Mouse (Mus musculus) yolk sac, embryonic 10.5 days (tissue): ENCODE results near the gene Tac4.
A peak's percentile ranks its signal among the peaks of the same experiment; 100 is the strongest.

Experiments
- DNase-seq: peaks from one replicate; pipeline ENCODE4 v3.0.0-alpha.2; 2017; ENCODE audit warnings: low spot score

The Tac4 gene

DNA sequence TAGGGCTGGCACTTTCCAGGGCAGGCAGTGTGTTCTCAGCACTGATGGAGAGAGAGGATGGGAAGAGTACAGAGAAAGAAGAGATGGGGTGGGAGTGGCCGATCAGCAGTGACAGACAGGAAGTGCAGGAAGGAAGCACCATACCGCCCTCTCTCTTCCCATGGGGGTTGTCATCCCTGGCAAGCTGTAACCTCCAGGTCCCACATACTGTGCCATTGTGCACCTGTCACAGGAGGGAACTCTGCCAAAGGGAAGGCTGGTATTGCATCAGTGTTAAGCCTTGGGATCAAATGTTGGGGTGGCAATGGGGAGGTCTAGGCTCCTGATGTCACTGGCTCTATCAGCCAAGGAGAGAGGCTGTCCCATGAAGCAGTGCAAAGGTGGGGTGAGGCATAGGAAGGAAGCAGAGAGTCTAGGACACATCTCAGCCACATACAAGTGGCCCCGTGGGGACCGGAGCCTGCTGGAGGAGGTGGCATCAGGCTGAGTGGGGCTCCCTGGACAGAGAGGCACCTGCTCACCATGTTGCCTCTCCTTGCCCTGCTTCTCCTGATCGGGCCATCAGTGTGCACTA is at the start of gene Tac4:
Gene Tac4 (plus strand): TSS at position 352 of the 574 bp plus-strand sequence.
- no peak for DNase-seq

DNA sequence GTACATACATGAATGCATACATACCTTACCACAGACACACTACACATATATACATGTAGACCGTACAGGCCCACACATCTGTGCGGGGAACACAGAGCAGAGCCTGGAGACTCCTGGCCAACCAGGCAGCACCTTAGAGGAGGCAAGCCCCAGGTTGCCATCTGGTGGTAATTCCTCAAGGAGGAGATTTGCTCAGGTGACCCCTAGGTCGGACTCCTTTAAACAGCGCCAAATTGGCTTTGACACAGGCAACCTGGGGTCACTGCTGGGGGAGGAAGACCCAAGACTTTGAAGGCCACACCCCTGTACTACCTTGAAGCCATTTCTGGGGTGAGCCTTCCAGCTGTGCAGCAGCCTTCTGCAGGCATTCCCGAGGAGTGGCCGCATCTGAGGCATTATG is 47.7 kb upstream of the Tac4 start:
- DNase-seq: no peak

DNA sequence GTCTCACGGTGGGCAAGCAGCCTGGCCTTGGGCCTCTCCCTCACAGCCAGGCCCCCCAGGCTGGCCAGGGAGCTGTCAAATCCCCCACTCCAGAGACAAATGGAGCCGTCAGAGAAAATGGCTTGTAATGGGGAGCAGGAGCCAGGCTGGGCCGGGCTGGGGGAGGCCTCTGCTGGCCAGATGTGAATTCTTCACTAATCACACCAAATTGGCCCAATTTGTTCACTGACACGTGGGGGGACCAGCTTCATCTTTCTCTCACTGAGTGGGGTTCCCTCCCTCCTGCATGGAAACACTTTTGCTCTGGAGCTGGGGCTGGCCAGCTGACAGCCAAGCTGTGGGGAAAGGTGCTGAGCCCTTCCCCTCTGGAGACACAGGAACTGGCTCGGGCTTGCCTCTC is 47.0 kb upstream of the Tac4 start:
- DNase-seq: no peak

DNA sequence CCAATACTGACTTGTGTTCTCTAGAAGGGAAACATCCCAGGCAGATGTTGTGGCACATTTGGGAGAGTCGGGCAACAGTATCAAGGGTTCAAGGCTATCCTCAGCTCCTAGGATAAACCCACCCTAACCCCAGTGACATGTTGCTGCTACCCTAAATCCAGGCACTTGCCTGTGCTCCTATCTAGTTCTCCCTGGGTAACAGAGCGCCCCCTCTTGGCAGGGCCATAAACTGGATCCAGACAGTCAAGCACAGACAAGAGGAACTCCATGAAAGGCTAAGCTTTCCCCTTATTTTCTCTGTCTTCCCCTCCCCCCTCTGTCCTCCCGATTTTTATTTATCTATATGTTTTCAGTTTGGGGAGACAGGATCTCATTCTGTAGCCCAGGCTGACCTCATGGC is 45.1 kb upstream of the Tac4 start:
- DNase-seq: no peak

DNA sequence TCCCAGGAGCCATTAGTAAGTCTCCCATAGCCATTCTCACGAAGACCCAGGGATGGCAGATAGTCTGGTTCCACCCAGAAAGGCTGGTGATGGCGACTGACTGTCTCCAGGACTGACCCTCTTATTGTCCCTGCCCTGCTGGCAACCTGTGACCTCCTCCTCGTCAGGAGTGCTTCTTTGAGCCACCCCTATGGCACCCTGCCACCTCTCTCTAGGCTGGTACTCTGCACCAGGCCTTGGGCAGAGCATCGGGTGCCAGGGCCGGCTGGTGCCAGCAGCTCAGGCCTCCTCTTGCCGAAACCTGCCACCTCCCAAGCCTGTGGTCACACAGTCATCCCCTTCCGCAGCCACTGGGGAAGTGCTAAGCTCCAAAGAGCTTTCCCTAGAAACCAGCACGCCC is 42.2 kb upstream of the Tac4 start:
- DNase-seq: no peak

DNA sequence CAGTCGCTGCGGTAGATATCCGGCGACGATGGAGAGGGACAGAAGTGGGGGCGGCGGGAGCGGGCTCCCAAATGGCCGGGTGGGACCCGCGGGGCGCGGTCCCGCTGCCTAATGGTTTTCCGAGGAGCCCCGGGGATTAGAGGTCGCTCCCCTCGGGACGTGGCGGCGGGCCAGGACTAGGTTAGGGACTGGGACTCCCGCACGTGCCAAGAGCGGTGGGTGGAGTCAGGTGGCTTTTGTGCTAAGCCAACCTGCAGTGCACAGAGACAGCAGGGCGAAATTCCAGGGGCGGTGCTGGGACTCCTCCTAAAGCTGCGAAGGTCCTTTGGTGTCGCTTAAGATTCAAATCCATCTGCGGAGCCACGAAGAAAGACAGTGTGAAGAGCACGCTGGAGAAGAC is 37.9 kb upstream of the Tac4 start:
- no peak for DNase-seq

DNA sequence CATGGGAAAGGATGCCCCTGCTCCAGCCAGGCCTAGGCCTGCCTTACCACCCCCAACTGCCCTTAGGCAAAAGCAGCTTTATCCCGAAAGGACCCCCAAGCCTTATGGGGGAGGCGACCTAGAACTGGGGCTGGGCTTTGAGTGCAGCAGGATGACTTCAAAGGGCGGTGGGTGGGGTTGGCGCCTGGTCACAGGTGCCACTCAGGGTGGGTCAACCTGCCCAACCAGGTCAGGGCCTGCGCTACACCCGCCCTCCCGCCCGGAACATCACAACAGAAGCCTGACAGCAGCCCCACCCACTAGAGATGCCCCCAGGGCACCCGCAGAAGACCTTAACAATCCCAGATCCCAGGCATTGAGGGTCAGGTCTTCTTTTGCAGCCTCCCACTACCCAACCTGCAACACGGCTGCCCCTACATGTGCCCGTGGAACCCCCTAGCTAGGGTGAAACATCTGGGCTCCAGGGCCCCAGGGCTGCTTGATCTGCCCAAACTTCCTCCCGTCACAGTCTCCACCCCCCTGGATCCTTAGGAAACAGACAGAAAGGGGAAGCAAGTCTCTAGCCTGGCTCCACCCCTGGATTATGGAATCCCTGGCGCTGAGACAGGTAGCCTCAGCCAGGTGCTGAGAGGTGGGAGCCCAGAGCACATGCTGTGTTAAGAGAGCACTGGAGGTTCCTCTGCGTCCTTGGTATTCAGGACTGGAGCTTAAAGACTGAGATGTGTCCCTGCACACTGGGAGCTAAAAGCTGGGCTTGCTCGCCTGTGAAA is 37.0 kb upstream of the Tac4 start:
- no peak for DNase-seq

DNA sequence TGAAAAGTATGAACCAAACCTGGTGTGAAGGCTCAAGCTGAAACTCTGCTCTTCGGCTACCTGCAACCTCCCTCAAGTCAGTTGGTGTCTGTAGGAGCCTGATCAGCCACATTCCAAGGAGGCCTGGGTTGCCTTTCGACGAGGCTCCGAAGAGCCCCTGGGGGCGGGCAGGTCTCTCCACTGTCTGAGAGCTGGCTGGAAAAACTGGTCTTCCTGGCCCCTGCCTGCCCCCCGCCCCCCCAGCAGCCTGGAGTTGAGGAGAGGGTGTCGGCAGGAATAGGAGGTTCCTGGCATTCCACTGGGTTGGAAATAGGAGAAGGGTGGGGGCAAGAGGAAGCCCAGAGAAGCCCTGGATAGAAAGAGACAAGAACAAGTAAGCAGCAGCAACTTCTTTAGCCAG is 35.9 kb upstream of the Tac4 start:
- DNase-seq: peak; percentile 60

DNA sequence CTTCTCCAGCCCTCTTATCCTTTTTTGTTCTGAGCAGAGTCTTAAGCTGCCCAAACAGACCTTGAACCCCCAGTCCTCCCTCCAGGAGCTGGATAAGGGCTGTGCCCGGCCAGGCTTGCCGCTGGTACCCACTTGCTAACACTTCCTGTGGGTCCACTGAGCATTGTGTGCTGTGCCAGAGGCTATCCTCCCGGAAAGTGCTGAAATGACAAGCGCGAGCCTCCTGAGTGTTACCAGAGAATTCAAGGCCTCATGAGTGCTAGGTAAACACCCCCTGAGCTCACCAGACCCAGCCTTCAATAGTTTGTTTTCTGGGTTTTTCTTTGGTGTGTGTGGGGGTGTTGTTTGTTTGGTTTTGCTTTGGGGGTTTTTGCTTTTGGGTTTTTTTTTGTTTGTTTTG is 33.9 kb upstream of the Tac4 start:
- no peak for DNase-seq

DNA sequence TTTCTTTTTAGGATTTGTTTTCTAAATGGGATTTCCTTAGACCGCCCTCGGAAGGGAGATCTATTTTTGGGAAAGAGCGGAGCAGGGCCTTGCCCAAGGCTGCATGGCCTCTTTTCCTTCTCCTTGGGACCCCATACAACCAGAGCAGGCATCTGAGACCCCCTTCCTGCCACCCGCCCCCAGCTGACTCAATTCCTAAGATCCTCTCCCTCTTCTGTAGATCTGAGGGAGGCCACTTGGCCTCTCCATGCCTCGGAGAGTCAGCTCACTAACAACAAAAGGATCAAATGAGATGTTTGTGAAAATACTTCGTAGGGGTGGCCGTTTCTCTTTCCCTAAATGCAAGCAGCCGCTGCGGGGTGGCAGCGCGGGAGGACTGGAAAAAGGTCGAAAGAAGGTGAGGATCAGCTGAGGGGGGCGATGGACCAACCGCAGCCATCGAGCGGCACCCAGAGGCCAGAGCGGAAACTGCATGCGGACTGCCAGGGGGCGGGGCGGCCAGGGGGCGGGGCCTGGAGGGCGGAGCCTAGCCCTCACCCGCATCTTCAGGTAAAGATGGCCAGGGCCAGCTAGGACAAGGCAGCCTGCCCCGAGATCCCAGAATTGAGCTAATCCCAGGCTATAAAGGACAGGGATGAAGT is 29.5 kb upstream of the Tac4 start:
- peak; percentile 71 for DNase-seq

DNA sequence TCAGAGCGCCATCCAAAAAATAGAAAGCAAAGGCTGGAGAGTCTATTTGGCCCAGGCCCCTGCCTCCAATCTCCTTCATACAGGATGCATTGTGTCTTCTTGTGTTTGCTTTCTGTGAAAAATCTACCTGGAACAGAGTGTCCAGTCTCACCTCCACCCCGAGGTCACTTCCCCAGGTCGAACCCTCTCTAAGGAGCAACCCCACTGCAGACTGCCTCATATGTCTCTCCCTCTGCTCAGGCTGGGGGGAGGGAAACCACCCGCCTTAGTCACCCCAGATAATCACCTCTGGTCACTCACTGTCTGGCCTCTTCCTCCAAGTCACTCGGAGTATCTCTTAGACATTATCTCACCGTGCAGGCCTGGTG is 29.0 kb upstream of the Tac4 start:
- no peak for DNase-seq

DNA sequence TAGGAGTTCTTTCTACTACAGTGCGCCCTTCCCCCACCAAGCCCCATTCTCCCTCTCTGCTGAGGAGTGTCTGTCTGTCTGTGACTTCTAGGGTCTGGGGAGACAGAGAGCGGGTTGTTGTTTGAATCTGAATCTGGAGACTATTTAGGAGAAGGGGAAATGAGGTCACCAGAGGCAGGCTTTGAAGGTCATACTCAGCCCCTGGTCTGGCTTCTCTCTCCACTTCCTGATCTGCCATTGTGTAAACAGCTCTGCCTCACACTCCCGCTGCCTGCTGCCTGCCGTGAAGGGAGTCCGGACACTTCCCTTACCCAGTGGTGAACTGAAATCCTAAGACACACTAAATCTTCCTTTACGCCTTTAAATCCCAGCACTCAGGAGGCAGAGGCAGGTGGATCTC is 22.9 kb upstream of the Tac4 start:
- DNase-seq: peak; percentile 50

DNA sequence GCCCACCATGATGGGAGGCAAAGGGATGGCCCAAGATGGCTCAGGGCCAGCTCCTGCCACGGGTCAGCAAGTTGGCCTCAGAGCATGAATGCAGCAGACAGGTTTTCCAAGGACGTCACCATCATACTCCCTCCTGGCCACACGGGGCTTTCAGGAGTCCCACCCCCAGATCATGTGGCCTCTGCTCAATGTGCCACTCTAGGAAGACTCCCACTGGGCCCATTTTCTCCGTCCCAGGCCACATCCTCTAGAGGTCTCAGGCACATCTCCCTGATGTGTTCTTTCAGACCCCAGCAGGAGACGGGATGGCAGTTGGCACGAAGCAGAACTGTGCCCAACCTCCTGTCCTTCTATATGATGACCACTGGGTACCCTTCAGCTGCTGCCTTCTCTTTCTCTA is 18.7 kb upstream of the Tac4 start:
- DNase-seq: no peak

DNA sequence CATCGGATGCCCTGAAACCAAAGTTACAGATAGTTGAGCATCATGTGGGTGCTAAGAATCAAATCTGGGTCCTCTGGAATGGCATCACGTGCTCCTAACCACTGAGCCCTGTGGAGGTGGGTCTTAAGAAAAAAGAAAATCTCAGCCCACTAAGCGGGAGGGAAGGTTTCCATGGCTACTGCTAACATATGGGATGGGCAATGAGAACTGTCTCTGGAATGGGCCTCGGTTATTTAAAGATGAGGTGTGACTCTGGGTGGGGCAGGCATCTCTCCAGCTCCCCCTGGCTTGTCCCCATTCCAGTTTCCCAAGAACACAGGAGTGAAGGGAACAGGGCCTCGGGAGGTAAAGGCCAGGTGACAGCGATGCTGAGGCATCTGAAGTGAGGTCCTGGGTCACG is 15.9 kb upstream of the Tac4 start:
- no peak for DNase-seq

DNA sequence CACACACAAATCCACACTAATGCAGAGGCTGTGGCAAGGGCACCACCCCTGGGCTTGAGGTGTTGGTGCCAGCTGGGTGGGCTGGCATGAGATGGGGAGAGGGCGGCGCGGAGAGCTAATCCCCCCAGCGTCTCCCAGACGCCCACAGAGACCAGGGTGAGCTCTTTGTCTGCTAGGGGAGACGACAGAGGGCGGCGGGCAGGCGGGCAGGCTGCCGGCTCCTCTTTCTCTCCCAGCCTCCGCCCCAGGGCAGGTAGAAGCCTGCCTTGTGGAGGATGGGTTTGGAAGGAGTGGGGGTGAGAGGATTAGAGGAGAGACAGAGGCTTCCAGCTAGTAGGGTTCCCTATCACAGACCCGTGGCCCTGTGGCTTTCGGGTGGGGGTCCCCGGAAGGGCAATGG is 14.3 kb upstream of the Tac4 start:
- no peak for DNase-seq

DNA sequence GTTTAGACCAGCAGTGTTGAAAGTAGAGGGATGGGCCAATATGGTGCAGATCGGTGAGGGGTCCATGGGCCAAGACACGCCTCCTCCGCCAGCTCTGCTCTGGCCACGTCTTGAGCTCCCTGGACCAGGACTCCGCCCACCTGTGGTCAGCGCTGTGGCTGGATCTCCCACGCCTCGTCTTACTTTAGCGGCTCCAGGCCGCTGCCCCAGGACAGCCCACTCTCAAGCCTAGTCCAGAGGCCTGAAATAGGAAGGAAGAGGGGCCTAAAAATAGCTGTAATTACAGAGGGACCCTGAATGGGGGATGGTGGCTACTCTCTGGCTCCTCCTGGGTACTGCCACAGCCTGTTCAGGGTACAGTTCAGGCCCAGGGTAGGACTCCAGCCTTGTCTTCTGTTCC is 11.2 kb upstream of the Tac4 start:
- no peak for DNase-seq

DNA sequence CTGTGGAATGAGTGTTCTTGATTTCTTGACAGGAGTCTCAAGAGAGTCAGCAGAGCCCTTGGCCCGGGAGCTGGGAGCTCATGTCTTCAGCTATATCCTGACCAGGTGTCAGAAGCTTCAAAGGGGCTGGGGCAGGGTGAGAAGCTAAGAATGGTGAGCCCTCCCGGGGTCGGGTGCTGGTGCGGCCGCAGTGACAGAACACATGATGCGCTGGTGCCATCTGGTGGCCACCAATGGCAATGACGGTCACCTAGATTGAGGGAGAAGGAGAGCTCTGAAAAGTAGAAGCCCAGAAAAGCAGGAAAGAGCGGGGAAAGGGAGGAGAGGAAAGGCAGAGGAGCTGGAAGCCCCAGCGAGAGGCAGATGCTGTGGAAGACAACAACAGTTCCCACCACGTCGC is 10.0 kb upstream of the Tac4 start:
- peak; percentile 79 for DNase-seq

DNA sequence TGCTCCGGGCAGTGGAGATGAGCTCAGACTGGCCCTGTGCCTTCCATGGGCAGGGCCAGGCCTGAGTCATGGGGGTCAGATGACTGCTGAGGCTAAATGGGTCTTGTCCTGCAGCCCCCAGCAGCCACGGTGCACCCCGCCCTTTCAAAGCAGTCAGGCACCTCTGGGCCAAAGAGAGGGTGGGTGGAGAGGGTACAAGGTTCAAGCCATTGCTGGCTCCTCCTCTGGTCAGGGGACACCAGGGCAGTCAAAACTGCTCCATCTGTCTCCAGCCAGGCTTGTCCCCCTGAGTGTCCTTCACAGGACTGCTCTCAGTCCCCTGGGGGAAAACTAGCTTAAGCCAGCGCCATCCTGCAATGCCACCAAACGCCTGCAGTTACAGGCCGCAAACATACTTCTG is 9.2 kb upstream of the Tac4 start:
- DNase-seq: peak; percentile 75

DNA sequence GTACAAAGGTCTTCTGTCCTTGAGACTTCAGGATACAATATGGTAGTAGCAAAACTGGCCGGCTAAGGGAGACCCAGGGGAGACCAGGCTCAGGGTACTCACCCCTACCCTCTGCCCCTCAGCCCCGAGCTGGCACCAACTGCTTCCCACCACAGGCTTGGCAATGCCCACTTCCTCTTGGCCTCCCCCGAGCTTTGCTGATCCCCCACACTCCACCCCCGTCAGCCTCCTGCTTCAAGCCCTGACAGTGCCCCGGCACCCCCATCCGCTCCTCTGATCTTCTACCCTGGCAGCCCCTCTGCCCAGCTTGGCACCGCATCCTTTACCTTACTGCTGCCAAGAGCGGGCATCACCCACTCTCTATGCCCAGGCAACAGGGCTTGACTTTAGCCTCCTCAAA is 7.2 kb upstream of the Tac4 start:
- DNase-seq: no peak

DNA sequence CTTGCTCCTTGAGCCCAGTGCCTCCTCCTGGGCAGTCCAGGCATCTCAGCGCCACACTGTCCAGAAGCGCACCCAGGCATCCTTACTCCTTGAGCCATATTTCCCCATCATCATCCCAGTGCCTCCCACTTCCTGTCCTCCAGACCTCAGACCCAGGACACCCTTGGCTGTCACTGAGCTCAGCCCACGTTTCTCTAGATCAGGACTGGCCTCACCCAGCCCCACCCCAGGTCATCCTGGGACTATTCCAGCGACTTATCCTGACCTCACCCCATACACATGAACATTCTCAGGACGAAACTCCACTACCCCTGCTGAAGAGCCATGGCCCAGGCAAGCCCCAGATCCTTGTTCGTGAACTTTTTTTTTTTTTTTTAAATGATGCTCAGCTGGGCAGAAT is 5.6 kb upstream of the Tac4 start:
- DNase-seq: no peak

DNA sequence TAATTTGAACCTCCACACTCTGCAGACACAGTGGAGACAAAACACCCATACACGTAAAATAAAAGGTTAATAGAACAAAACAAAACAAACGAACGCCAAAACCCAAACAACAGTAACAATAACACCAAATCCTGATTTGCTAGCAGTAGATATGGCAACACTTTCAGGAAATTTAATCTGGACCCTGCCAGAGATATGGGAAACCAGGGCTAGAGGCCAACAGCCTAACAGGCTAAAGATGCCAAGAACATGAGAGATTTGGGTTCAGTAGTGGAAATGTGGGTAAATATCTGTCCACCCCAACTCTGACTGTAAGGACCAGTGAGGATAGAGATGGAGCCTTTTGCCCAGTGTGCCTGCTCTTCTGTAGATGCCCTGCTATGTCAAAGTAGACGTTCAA is 3.4 kb upstream of the Tac4 start:
- no peak for DNase-seq

DNA sequence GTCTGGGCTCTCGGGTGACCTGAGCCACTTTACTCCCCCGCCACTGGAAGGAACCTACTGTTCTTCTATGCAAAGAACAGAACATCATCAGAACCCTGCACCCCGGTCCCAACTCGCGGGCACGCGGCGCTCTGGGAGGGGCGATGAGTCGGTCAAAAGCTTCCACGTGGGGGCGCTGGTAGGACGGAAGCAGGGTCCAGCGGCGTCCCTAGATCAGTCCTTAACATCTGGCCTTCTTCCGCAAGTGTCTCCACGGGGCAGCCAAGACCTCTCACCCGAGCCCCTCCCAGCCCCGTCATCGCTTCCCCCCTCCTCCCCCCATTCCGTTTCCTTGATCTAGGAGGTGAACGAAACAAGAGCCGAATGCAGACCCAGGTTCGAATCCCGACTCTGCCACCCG is 2.8 kb upstream of the Tac4 start:
- DNase-seq: peak; percentile 73

DNA sequence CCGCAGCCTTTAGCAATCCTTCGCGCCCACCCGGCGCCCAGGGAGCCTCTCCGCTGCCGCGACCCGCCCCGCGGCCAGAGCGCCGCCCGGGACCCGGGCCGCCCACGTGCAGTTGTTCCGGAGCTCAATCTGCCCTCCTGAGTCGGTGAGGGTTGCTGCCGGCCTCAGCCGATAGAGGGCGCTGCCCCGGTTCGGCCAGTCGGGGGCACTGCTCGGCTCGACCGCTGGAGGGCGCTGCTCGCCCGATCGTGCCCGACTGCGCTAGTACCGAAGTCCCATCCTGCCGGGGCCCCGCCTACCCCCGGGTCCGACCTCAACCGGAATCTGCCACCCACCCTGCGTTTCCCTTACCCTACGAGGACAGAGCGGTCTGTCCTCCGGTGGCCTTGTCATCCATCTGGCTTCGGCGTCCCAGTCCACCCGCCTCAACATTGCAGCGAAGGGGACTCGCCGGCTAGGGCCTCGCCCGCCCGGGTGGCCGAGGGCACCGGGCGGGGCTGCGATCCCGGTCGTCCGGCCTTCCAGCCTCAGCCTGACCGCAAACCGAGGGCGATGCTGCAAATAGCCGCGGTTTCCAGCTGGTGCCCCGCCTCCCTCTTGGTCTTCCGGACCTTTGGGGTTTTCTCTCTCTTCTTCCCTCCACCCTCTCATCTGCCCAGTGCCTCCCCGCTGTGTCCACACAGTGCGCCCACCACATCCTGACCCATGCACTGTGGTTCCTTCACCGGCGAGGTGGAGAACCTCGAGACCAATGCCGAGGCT is 2.1 kb upstream of the Tac4 start:
- peak; percentile 87 for DNase-seq
